9 mouse cellular contexts compared by ENCODE assay signal in genomic region chr6:48954946-48955345, GRCm38 (mm10). TPM values are rescaled to one million over a fixed set of nuclear protein-coding genes. Genes with fewer than 3 reads are reported as not detected.
DNase-seq lines count a peak whose midpoint lies in the region; ATAC-seq lines count a peak whose summit lies in the region.
"Had no signal": no experiment of that assay in that cellular context is flagged by ENCODE, and none has a peak within 500 bp of the region (broad histone marks: within the 10 kb centered on the region; RNA-seq: fewer than 3 reads in every experiment).

No protein-coding gene starts in this region.

- H3K9me3 ChIP-seq in intestine, embryonic 16.5 days (ENCODE audit: control insufficient read depth, low read length), result no peaks in the 10 kb centered on the region

- peak; percentile 16 to 35 for DNase-seq in cerebellum, postnatal 14 days
- DNase-seq in cerebellum, adult 11-12 months, result no peak
- peak; percentile 42 for DNase-seq in NIH3T3 (ENCODE audit: low read depth)
- DNase-seq in embryo, embryonic 9.5 days (ENCODE audit: extremely low spot score), result peak; percentile 4
- peak; percentile 13 for DNase-seq in left cerebral cortex, adult 11 months (ENCODE audit: low spot score)
- DNase-seq in thymus, postnatal 14 days, result peak; percentile 35

- ATAC-seq in intestine, embryonic 16.5 days, result peak; percentile 70
- ATAC-seq in megakaryocyte progenitor cell, adult 5-6 weeks (replicated peaks; ENCODE audit: poor library complexity), result peak; percentile 42; the same call in 1 of the 2 replicates

- H3K9ac ChIP-seq in intestine, embryonic 16.5 days (ENCODE audit: low read depth, low read length), result no peak overlapping the region

- no peak overlapping the region for H3K4me3 ChIP-seq in intestine, embryonic 16.5 days (ENCODE audit: low read length)

- no peak overlapping the region for H3K4me2 ChIP-seq in intestine, embryonic 16.5 days (ENCODE audit: low read depth, low read length)

- no peaks in the 10 kb centered on the region for H3K4me1 ChIP-seq in intestine, embryonic 16.5 days (ENCODE audit: control insufficient read depth, insufficient read depth, low read length)

- no peak overlapping the region for H3K27ac ChIP-seq in intestine, embryonic 16.5 days (ENCODE audit: low read length)

- no peaks in the 10 kb centered on the region for H3K36me3 ChIP-seq in intestine, embryonic 16.5 days (ENCODE audit: control insufficient read depth, insufficient read depth, low read length)

- 49% methylated on average over 1 of the region's 1 CpGs for WGBS in intestine, embryonic 16.5 days

- H3K27me3 ChIP-seq in intestine, embryonic 16.5 days (replicated peaks; ENCODE audit: control insufficient read depth, insufficient read depth, low read length), result no peaks in the 10 kb centered on the region

RNA-seq across cellular contexts. Expression of gene Doxl2, which starts 19.8 kb away (rescaled TPM):
- not detected in 2 replicates for polyA plus RNA-seq in intestine, embryonic 16.5 days (2015; fragmentation: Nextera tagmentation; extraction: Ambion mirVana)
- total RNA-seq in megakaryocyte progenitor cell, adult 5-6 weeks (2015), result not detected in 2 replicates
- total RNA-seq in megakaryocyte progenitor cell, adult 5-6 weeks (2017), result not detected in 2 replicates
- total RNA-seq: gastrocnemius, adult 8-10 months had no signal

RNA-seq across cellular contexts. Expression of gene 1600015I10Rik, which starts 25.3 kb away (rescaled TPM):
- polyA plus RNA-seq in intestine, embryonic 16.5 days (2015; fragmentation: Nextera tagmentation; extraction: Ambion mirVana), result not detected in 2 replicates
- total RNA-seq in megakaryocyte progenitor cell, adult 5-6 weeks (2015), result not detected in 2 replicates
- total RNA-seq in megakaryocyte progenitor cell, adult 5-6 weeks (2017), result not detected in 2 replicates
- total RNA-seq: gastrocnemius, adult 8-10 months had no signal

RNA-seq across cellular contexts. Expression of gene Svs1, which starts 31.7 kb away (rescaled TPM):
- polyA plus RNA-seq in intestine, embryonic 16.5 days (2015; fragmentation: Nextera tagmentation; extraction: Ambion mirVana), result not detected in 2 replicates
- not detected in 2 replicates for total RNA-seq in megakaryocyte progenitor cell, adult 5-6 weeks (2015)
- total RNA-seq in megakaryocyte progenitor cell, adult 5-6 weeks (2017), result not detected in 2 replicates
- total RNA-seq: gastrocnemius, adult 8-10 months had no signal
